In the genomic region with DNA sequence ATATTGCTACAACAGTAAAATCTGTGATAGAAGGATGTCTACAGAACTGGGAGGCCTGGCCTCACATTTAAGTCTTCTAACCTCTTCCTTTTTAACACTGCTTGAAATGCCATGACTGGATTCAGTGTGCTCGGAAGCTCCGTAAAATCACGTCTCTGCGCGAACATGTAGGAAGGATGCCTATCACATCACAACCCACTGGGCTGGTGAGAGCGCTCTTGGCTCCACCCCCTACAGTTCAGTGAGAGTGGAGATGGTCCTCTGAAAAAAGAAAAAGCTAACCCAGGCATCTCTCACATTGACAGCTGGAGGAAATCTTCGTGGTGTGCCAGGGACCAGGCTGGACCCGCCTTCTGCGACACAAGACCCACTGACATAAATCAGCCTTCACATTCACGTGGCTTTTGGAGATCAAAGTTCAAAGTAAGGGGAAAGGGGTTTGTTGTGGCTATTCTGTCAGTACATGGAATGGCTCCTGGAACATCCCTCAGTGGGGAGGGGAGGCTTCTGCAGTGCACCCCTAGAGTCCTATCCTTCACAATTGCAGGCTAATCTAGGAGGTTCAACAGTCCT, we compare ENCODE assay signal across 12 mouse cellular contexts.
DNase-seq lines count a peak whose midpoint lies in the region; ATAC-seq lines count a peak whose summit lies in the region.
"Had no signal": no experiment of that assay in that cellular context is flagged by ENCODE, and none has a peak within 500 bp of the region (broad histone marks: within the 10 kb centered on the region; RNA-seq: fewer than 3 reads in every experiment).

No protein-coding gene starts in this region.

- no peak overlapping the region for H3K4me2 ChIP-seq in lung, embryonic 16.5 days (ENCODE audit: low read depth, low read length)
- H3K4me2 ChIP-seq: embryonic facial prominence, embryonic 12.5 days; intestine, embryonic 15.5 days had no signal

- H3K36me3 ChIP-seq in lung, embryonic 16.5 days (ENCODE audit: control insufficient read depth, insufficient read depth, low read length) = no peaks in the 10 kb centered on the region
- H3K36me3 ChIP-seq: embryonic facial prominence, embryonic 12.5 days; intestine, embryonic 15.5 days had no signal

- H3K4me1 ChIP-seq in lung, embryonic 16.5 days (replicated peaks; ENCODE audit: control insufficient read depth, insufficient read depth, low read length) = no peaks in the 10 kb centered on the region

- no peak overlapping the region for H3K4me3 ChIP-seq in lung, embryonic 16.5 days (ENCODE audit: low read length)
- H3K4me3 ChIP-seq: embryonic facial prominence, embryonic 12.5 days; gastrocnemius, adult 2 months; intestine, embryonic 15.5 days had no signal

- WGBS in lung, embryonic 16.5 days = 62% methylated on average over 10 of the region's 10 CpGs

- H3K9me3 ChIP-seq in lung, embryonic 16.5 days (ENCODE audit: control insufficient read depth, low read length) = no peaks in the 10 kb centered on the region
- H3K9me3 ChIP-seq: embryonic facial prominence, embryonic 12.5 days; intestine, embryonic 15.5 days had no signal

- no peaks in the 10 kb centered on the region for H3K27me3 ChIP-seq in lung, embryonic 16.5 days (ENCODE audit: control insufficient read depth, insufficient read depth, low read depth, low read length)
- H3K27me3 ChIP-seq: embryonic facial prominence, embryonic 12.5 days; intestine, embryonic 15.5 days; Patski had no signal

- no peak for DNase-seq in lung, adult 18-20 months
- DNase-seq in kidney, postnatal 4 days = peak; percentile 8 to 31
- peak; percentile 9 for DNase-seq in thymus, postnatal 25 days
- DNase-seq in left cerebral cortex, adult 8-10 months (ENCODE audit: low spot score in 2 of 2) = no peak
- DNase-seq in c-Kit-positive CD71-positive TER-119-positive erythroid progenitor cells, embryonic 14.5 days (ENCODE audit: low spot score) = no peak
- no peak for DNase-seq in layer of hippocampus, adult 11-12 months (ENCODE audit: low spot score)

- peak overlapping the region; percentile 47; the same call in 1 of the 2 replicates for H3K27ac ChIP-seq in lung, embryonic 16.5 days (ENCODE audit: low read length)
- H3K27ac ChIP-seq: embryonic facial prominence, embryonic 12.5 days; intestine, embryonic 15.5 days had no signal

- no peak overlapping the region for H3K9ac ChIP-seq in lung, embryonic 16.5 days (ENCODE audit: low read length)
- H3K9ac ChIP-seq: embryonic facial prominence, embryonic 12.5 days; intestine, embryonic 15.5 days had no signal

- ATAC-seq in lung, embryonic 16.5 days (ENCODE audit: low read depth) = no peak
- peak; percentile 37 for ATAC-seq in common myeloid progenitor, adult 5-6 weeks (replicated peaks; ENCODE audit: low read depth, poor library complexity, severe bottlenecking)

Comparison
In these comparisons a context has a peak if more than half of its experiments do, and no peak if none do; other contexts are left out.
1. DNase-seq: peak in kidney, postnatal 4 days (2 of 2) and thymus, postnatal 25 days (single experiment); none in lung, adult 18-20 months (0 of 2), left cerebral cortex, adult 8-10 months (0 of 2), c-Kit-positive CD71-positive TER-119-positive erythroid progenitor cells, embryonic 14.5 days (single experiment) and layer of hippocampus, adult 11-12 months (single experiment).